Mouse (Mus musculus): ENCODE measurements around the gene Gdpd5. TPM values are rescaled to one million over a fixed set of nuclear protein-coding genes. Genes with fewer than 3 reads are reported as not detected.

The Gdpd5 gene
- total and polyA plus RNA-seq, 2 experiments from 2014 or later, result 28.9 to 35.9 TPM

GRCm38 (mm10) chr7:99401373-99401772, 20.2 kb downstream of the Gdpd5 start:
- 56% methylated on average over 8 of the region's 8 CpGs for WGBS
- Histone ChIP-seq H3K4me2 (ENCODE audit: low read depth, low read length) (no peak overlapping the region), H3K4me1 (ENCODE audit: control insufficient read depth, insufficient read depth) (peaks cover 26% of the 10 kb centered on the region), H3K9ac (replicated peaks; ENCODE audit: low read depth, low read length) (no peak overlapping the region), H3K4me3 (ENCODE audit: low read depth, low read length) (no peak overlapping the region), H3K27ac (ENCODE audit: low read depth) (peak overlapping the region; percentile 45), H3K27me3 (ENCODE audit: control insufficient read depth, insufficient read depth, low read length) (no peaks in the 10 kb centered on the region), H3K36me3 (replicated peaks; ENCODE audit: control insufficient read depth, insufficient read depth, low read length) (peaks cover 11% of the 10 kb centered on the region), H3K9me3 (replicated peaks; ENCODE audit: control insufficient read depth, low read length) (no peaks in the 10 kb centered on the region)
- ATAC-seq (ENCODE audit: insufficient read depth, low read depth) (peak; percentile 25; the same call in 1 of the 2 replicates), DNase-seq (ENCODE audit: low spot score) (peak; percentile 40)
- TF ChIP-seq CTCF (IDR thresholded peaks at IDR 0.05; ENCODE audit: low read depth) (no peak), EP300 (IDR thresholded peaks at IDR 0.05; ENCODE audit: low read depth) (peak; percentile 50; the same call in 1 of the 2 replicates)

- whole genome bisulfite sequencing, result 64% methylated on average over 6 of the region's 6 CpGs
- DNase-seq (ENCODE audit: low spot score) (no peak), ATAC-seq (ENCODE audit: insufficient read depth, low read depth) (no peak)
- TF ChIP-seq CTCF (IDR thresholded peaks at IDR 0.05; ENCODE audit: low read depth) (no peak), EP300 (IDR thresholded peaks at IDR 0.05; ENCODE audit: low read depth) (no peak)
- Histone ChIP-seq H3K9me3 (replicated peaks; ENCODE audit: control insufficient read depth, low read length) (no peaks in the 10 kb centered on the region), H3K4me2 (ENCODE audit: low read depth, low read length) (no peak overlapping the region), H3K9ac (replicated peaks; ENCODE audit: low read depth, low read length) (no peak overlapping the region), H3K36me3 (replicated peaks; ENCODE audit: control insufficient read depth, insufficient read depth, low read length) (peaks cover 11% of the 10 kb centered on the region), H3K4me1 (ENCODE audit: control insufficient read depth, insufficient read depth) (peaks cover 23% of the 10 kb centered on the region; the same call in 1 of the 2 replicates), H3K27ac (ENCODE audit: low read depth) (no peak overlapping the region), H3K4me3 (ENCODE audit: low read depth, low read length) (no peak overlapping the region), H3K27me3 (ENCODE audit: control insufficient read depth, insufficient read depth, low read length) (no peaks in the 10 kb centered on the region)
Observed at GRCm38 (mm10) chr7:99402477-99402876, 21.3 kb downstream of the Gdpd5 start.

GRCm38 (mm10) chr7:99403254-99403653, 22.0 kb downstream of the Gdpd5 start:
- no peaks in the 10 kb centered on the region for H3K9me3 ChIP-seq (replicated peaks; ENCODE audit: control insufficient read depth, low read length)
- H3K4me1 ChIP-seq (ENCODE audit: control insufficient read depth, insufficient read depth), result peaks cover 16% of the 10 kb centered on the region; the same call in 1 of the 2 replicates
- no peak overlapping the region for H3K4me2 ChIP-seq (ENCODE audit: low read depth, low read length)
- WGBS, result 81% methylated on average over 7 of the region's 7 CpGs
- H3K27me3 ChIP-seq (ENCODE audit: control insufficient read depth, insufficient read depth, low read length), result no peaks in the 10 kb centered on the region
- DNase-seq (ENCODE audit: low spot score), result no peak
- H3K4me3 ChIP-seq (ENCODE audit: low read depth, low read length), result no peak overlapping the region
- no peak for TF ChIP-seq EP300 (IDR thresholded peaks at IDR 0.05; ENCODE audit: low read depth)
- TF ChIP-seq CTCF (IDR thresholded peaks at IDR 0.05; ENCODE audit: low read depth), result no peak
- H3K36me3 ChIP-seq (replicated peaks; ENCODE audit: control insufficient read depth, insufficient read depth, low read length), result peaks cover 11% of the 10 kb centered on the region
- H3K9ac ChIP-seq (replicated peaks; ENCODE audit: low read depth, low read length), result no peak overlapping the region
- no peak for ATAC-seq (ENCODE audit: insufficient read depth, low read depth)
- no peak overlapping the region for H3K27ac ChIP-seq (ENCODE audit: low read depth)

GRCm38 (mm10) chr7:99404031-99404735, 23.0 kb downstream of the Gdpd5 start:
- H3K36me3 ChIP-seq (replicated peaks; ENCODE audit: control insufficient read depth, insufficient read depth, low read length), result peaks cover 8% of the 10 kb centered on the region
- no peak overlapping the region for H3K27ac ChIP-seq (ENCODE audit: low read depth)
- no peaks in the 10 kb centered on the region for H3K9me3 ChIP-seq (replicated peaks; ENCODE audit: control insufficient read depth, low read length)
- H3K4me1 ChIP-seq (ENCODE audit: control insufficient read depth, insufficient read depth), result peaks cover 16% of the 10 kb centered on the region; the same call in 1 of the 2 replicates
- no peak overlapping the region for H3K4me2 ChIP-seq (ENCODE audit: low read depth, low read length)
- no peak for TF ChIP-seq EP300 (IDR thresholded peaks at IDR 0.05; ENCODE audit: low read depth)
- TF ChIP-seq CTCF (IDR thresholded peaks at IDR 0.05; ENCODE audit: low read depth), result no peak
- ATAC-seq (ENCODE audit: insufficient read depth, low read depth) (no peak), DNase-seq (ENCODE audit: low spot score) (no peak)
- H3K27me3 ChIP-seq (ENCODE audit: control insufficient read depth, insufficient read depth, low read length), result no peaks in the 10 kb centered on the region
- WGBS, result 76% methylated on average over 12 of the region's 12 CpGs
- H3K9ac ChIP-seq (replicated peaks; ENCODE audit: low read depth, low read length), result no peak overlapping the region
- H3K4me3 ChIP-seq (ENCODE audit: low read depth, low read length), result no peak overlapping the region

GRCm38 (mm10) chr7:99405386-99406155, 24.4 kb downstream of the Gdpd5 start:
- Histone ChIP-seq H3K36me3 (replicated peaks; ENCODE audit: control insufficient read depth, insufficient read depth, low read length) (peaks cover 7% of the 10 kb centered on the region), H3K9ac (replicated peaks; ENCODE audit: low read depth, low read length) (no peak overlapping the region), H3K27me3 (ENCODE audit: control insufficient read depth, insufficient read depth, low read length) (no peaks in the 10 kb centered on the region), H3K9me3 (replicated peaks; ENCODE audit: control insufficient read depth, low read length) (no peaks in the 10 kb centered on the region), H3K4me3 (ENCODE audit: low read depth, low read length) (no peak overlapping the region), H3K4me2 (ENCODE audit: low read depth, low read length) (no peak overlapping the region), H3K27ac (ENCODE audit: low read depth) (no peak overlapping the region; the same call in 1 of the 2 replicates), H3K4me1 (ENCODE audit: control insufficient read depth, insufficient read depth) (peaks cover 26% of the 10 kb centered on the region)
- DNase-seq (ENCODE audit: low spot score), result no peak
- ATAC-seq (ENCODE audit: insufficient read depth, low read depth), result no peak
- TF ChIP-seq CTCF (IDR thresholded peaks at IDR 0.05; ENCODE audit: low read depth) (no peak), EP300 (IDR thresholded peaks at IDR 0.05; ENCODE audit: low read depth) (no peak)
- WGBS, result 58% methylated on average over 8 of the region's 8 CpGs
